In the genomic region with DNA sequence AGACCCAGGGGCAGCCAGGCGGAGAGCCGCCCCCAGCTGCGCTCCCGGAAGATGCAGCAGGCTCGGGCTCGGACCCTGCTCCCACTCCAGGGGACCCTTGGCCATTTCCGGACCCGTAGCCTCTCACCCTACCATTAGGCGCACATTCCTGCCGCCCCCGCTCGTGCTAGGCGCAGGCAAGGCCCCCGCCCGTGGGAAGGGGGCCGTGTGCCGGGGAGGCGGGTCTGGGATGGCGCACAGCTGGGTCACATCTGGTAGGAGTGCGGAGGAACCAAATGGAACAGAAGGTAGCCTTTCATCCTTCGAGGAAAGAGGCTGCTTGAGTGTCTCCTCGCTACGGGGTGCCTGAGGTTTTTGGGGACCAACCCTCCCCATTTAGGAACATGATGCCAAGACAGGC, we compare ENCODE assay signal across 7 mouse cellular contexts. TPM values are rescaled to one million over a fixed set of nuclear protein-coding genes. Genes with fewer than 3 reads are reported as not detected.
A peak's percentile ranks its signal among the peaks of the same experiment; 100 is the strongest.
DNase-seq lines count a peak whose midpoint lies in the region; ATAC-seq and TF ChIP-seq lines count a peak whose summit lies in the region.

No protein-coding gene starts in this region.

- no peak for TF ChIP-seq POLR2A in bone marrow, adult 2 months (IDR thresholded peaks at IDR 0.05; ENCODE audit: borderline replicate concordance, control insufficient read depth, low read depth, low read length)

- H3K27me3 ChIP-seq in E14TG2a.4 (ENCODE audit: insufficient read depth, low read length) = peaks cover 95% of the 10 kb centered on the region
- peaks cover 33% of the 10 kb centered on the region for H3K27me3 ChIP-seq in liver, embryonic 14.5 days (ENCODE audit: control insufficient read depth, insufficient read depth, low read length)

- peaks cover 11% of the 10 kb centered on the region for H3K9me3 ChIP-seq in E14TG2a.4 (ENCODE audit: low read length)
- H3K9me3 ChIP-seq in liver, embryonic 14.5 days (ENCODE audit: control insufficient read depth, low read length) = no peaks in the 10 kb centered on the region

- H3K4me3 ChIP-seq in E14TG2a.4 (replicated peaks; ENCODE audit: low read length) = peak overlapping the region; percentile 83
- no peak overlapping the region for H3K4me3 ChIP-seq in bone marrow, adult 2 months (replicated peaks; ENCODE audit: control insufficient read depth, low read depth, low read length)
- H3K4me3 ChIP-seq in liver, embryonic 14.5 days (ENCODE audit: insufficient read depth in 1 of 2, low read depth in 2 of 2, low read length in 2 of 2) = peak overlapping the region in 1 of 2 experiments; percentile 82; a peak in 1 of 4 replicates

- no peak for TF ChIP-seq EP300 in liver, embryonic 14.5 days (IDR thresholded peaks at IDR 0.05; ENCODE audit: low read depth)

- peak overlapping the region; percentile 83 for H3K4me2 ChIP-seq in liver, embryonic 14.5 days (ENCODE audit: low read depth)

- no peak for TF ChIP-seq CTCF in E14TG2a.4 (conservative IDR thresholded peaks at IDR 0.05; ENCODE audit: low read length)
- no peak for TF ChIP-seq CTCF in bone marrow, adult 2 months (IDR thresholded peaks at IDR 0.05; ENCODE audit: control insufficient read depth, insufficient read depth, low read length)
- no peak for TF ChIP-seq CTCF in liver, embryonic 14.5 days (IDR thresholded peaks at IDR 0.05; ENCODE audit: low read depth)

- no peak for ATAC-seq in liver, embryonic 14.5 days (ENCODE audit: insufficient read depth)

- 9% methylated on average over 23 of the region's 23 CpGs for WGBS in bone marrow, adult 2 months
- WGBS in liver, embryonic 14.5 days (ENCODE audit: insufficient replicate concordance) = 3% methylated on average over 23 of the region's 23 CpGs

- no peak overlapping the region; the same call in 1 of the 2 replicates for H3K9ac ChIP-seq in liver, embryonic 14.5 days (replicated peaks)

- peak; percentile 52 to 61 for DNase-seq in heart, postnatal 14 days
- DNase-seq in liver, embryonic 14.5 days (ENCODE audit: low read depth in 3 of 3, low spot score in 3 of 3) = no peak
- DNase-seq in layer of hippocampus, adult 8-10 months (ENCODE audit: low spot score in 2 of 2) = no peak
- DNase-seq in frontal cortex, postnatal 25 days (ENCODE audit: low spot score in 2 of 2) = no peak
- DNase-seq in cerebellum, adult 11 months = no peak

- intact Hi-C loops in heart, postnatal 14 days (cut with DNase I) = loop anchor here (5.0 kb wide), 1 partner anchor 34 kb away; no protein-coding TSS in a partner anchor

- H3K4me1 ChIP-seq in E14TG2a.4 (replicated peaks; ENCODE audit: low read depth, low read length) = peaks cover 61% of the 10 kb centered on the region
- peaks cover 3% of the 10 kb centered on the region; the same call in 1 of the 2 replicates for H3K4me1 ChIP-seq in bone marrow, adult 2 months (ENCODE audit: control insufficient read depth, insufficient read depth, low read length)
- H3K4me1 ChIP-seq in liver, embryonic 14.5 days (replicated peaks; ENCODE audit: control insufficient read depth in 2 of 2, insufficient read depth in 2 of 2, low read length in 1 of 2) = peaks cover 22 to 28% of the 10 kb centered on the region in 2 experiments

- H3K27ac ChIP-seq in bone marrow, adult 2 months (ENCODE audit: control insufficient read depth, insufficient read depth, low read depth, low read length, poor library complexity) = peak overlapping the region; percentile 13; the same call in 1 of the 2 replicates
- no peak overlapping the region for H3K27ac ChIP-seq in liver, embryonic 14.5 days

- no peaks in the 10 kb centered on the region for H3K36me3 ChIP-seq in E14TG2a.4 (ENCODE audit: insufficient read depth, low read length)
- H3K36me3 ChIP-seq in liver, embryonic 14.5 days (replicated peaks; ENCODE audit: control insufficient read depth, insufficient read depth, low read depth) = no peaks in the 10 kb centered on the region

RNA-seq across cellular contexts. Expression of gene Lfng, which starts 0.7 kb away (rescaled TPM):
- polyA plus RNA-seq in bone marrow, adult 2 months (2011; ENCODE audit: insufficient read depth, insufficient read length, low replicate concordance, missing spikeins) = 25.9 and 26.5 TPM in 2 replicates
- total RNA-seq in heart, postnatal 14 days (2021) = 10 to 100 TPM; 18.1 to 22.4 TPM
- 12.1 and 15.8 TPM in 2 replicates for polyA plus RNA-seq in liver, embryonic 14.5 days (2012; rRNA removed)
- polyA plus RNA-seq in liver, embryonic 14.5 days (2014; fragmentation: Nextera tagmentation; extraction: Ambion mirVana) = 9.9 and 11.4 TPM in 2 replicates
- total RNA-seq in layer of hippocampus, adult 8-10 months (2022) = 10 to 100 TPM; 18.1 to 25.0 (median 22.8) TPM

RNA-seq across cellular contexts. Expression of gene Grifin, which starts 41.5 kb away (rescaled TPM):
- not detected in 2 replicates for polyA plus RNA-seq in bone marrow, adult 2 months (2011; ENCODE audit: insufficient read depth, insufficient read length, low replicate concordance, missing spikeins)
- not detected for total RNA-seq in heart, postnatal 14 days (2021)
- 2.5 and 2.7 TPM in 2 replicates for polyA plus RNA-seq in liver, embryonic 14.5 days (2012; rRNA removed)
- 2.3 and 4.0 TPM in 2 replicates for polyA plus RNA-seq in liver, embryonic 14.5 days (2014; fragmentation: Nextera tagmentation; extraction: Ambion mirVana)
- total RNA-seq in layer of hippocampus, adult 8-10 months (2022) = under 1 TPM in 2 of 4 experiments, not detected in 2; 0.67 to 0.80 TPM

RNA-seq across cellular contexts. Expression of gene Ttyh3, which starts 42.4 kb away (rescaled TPM):
- 20.1 and 34.8 TPM in 2 replicates for polyA plus RNA-seq in bone marrow, adult 2 months (2011; ENCODE audit: insufficient read depth, insufficient read length, low replicate concordance, missing spikeins)
- total RNA-seq in heart, postnatal 14 days (2021) = 10 to 100 TPM; 31.6 to 31.9 TPM
- 8.3 and 10.1 TPM in 2 replicates for polyA plus RNA-seq in liver, embryonic 14.5 days (2012; rRNA removed)
- polyA plus RNA-seq in liver, embryonic 14.5 days (2014; fragmentation: Nextera tagmentation; extraction: Ambion mirVana) = 5.4 and 7.2 TPM in 2 replicates
- 100 to 1,000 TPM; 160 to 168 (median 167) TPM for total RNA-seq in layer of hippocampus, adult 8-10 months (2022)

Comparison
In these comparisons a context has a peak if more than half of its experiments do, and no peak if none do; other contexts are left out.
1. DNase-seq: peak in heart, postnatal 14 days (2 of 2); none in liver, embryonic 14.5 days (0 of 3), layer of hippocampus, adult 8-10 months (0 of 2), frontal cortex, postnatal 25 days (0 of 2) and cerebellum, adult 11 months (single experiment).
2. RNA of gene Ttyh3, which starts 42.4 kb away (total RNA-seq): 160 to 168 TPM in layer of hippocampus, adult 8-10 months; 31.6 to 31.9 TPM in heart, postnatal 14 days; every median in the first group is over 4 times any median in the second.